Mouse (Mus musculus): ENCODE data around the gene Pfkp. TPM values are rescaled to one million over a fixed set of nuclear protein-coding genes. Genes with fewer than 3 reads are reported as not detected.

Pfkp gene
- polyA plus RNA-seq, 1 experiment from 2014 or later: 17.3 TPM

DNA sequence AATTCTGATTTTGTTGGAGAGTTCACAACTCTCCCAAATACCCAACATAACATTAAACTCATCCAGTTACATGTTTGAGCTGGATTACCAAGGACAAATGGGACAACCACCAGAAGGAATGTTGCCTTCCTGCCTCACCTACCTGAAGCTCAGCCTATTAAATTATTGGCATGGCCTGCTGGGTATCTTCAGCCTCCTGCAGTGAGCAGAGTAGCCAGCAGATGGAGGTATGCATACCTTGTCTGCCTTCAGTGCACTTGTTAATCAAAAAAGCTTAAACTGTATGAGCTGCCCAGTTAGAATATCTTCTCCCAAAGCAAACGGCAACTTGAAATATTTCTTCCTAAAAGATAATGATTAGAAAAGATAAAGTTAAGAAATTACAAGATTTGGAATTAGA lies 115.9 kb downstream of the Pfkp start:
- Histone ChIP-seq H3K9me3 (replicated peaks) (no peaks in the 10 kb centered on the region), H3K9ac (no peak overlapping the region), H3K4me1 (no peaks in the 10 kb centered on the region), H3K27ac (no peak overlapping the region), H3K27me3 (replicated peaks) (no peaks in the 10 kb centered on the region), H3K4me2 (no peak overlapping the region), H3K36me3 (no peaks in the 10 kb centered on the region), H3K4me3 (no peak overlapping the region)
- 65% methylated on average over 1 of the region's 1 CpGs for WGBS (ENCODE audit: insufficient replicate concordance)
- no peak for ATAC-seq

Other genes starting within 250 kb of the Pfkp start
- 132 and 133 TPM in 2 replicates for gene Pitrm1, start 100.6 kb downstream of the Pfkp start, polyA plus RNA-seq (2016; fragmentation: Nextera tagmentation; extraction: Ambion mirVana)